Mouse (Mus musculus) regulatory T cell (primary cell): ENCODE results near the gene Gfod1.

ENCODE experiments used
- in situ Hi-C: fragments of 300-600 bp; cut with MboI, MseI; formaldehyde crosslinking; loops from one replicate; pipeline ENCODE4 v1.15.1; 2025; ENCODE audit warnings: high pct_unique_total_duplicates

The Gfod1 gene

DNA sequence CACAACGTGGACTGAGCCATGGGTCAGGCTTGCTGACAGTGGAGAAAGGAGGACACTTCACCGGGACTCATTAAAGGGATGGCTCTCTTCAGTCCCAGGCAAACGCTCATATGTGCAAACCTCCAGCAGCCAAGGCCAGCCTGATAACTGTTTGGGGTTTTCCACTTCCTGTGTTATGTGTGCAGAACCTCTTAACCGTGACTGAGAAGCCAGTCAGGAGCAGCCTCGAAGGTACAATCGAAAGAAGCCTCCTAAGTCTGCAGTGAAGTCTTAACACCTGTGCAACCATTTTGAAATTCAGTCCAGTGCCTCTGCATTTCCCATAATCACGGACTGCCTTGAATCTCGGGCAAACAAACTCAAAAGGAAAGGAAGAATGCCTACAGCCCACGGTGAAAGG is 3.1 kb downstream of the Gfod1 start:
- in situ Hi-C loops, result loop anchor here (5.0 kb wide), 1 partner anchor 66 kb away; the partner anchor contains the start of gene Sirt5

DNA sequence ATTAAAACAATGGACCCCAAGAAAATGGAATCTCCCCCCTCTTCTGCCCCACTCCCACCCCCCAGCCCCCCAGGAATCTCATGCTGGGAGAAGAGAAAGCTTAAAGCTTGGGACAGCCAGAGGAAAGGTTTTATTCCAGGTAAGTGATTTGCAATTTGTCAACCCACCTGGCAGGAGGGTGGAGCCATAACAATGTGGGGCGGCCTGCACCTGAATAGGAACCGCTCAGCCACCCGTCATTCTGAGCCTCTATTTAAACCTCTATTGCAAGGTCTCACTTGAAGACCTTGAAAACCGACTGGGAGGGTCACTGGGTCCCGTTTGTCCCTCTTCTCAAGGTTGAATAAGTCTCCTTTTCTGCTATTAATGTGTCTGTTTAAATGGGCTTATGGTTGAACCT is 3.6 kb downstream of the Gfod1 start:
- in situ Hi-C loops, result loop anchor here (5.0 kb wide), 1 partner anchor 67 kb away; the partner anchor contains the start of gene Sirt5

DNA sequence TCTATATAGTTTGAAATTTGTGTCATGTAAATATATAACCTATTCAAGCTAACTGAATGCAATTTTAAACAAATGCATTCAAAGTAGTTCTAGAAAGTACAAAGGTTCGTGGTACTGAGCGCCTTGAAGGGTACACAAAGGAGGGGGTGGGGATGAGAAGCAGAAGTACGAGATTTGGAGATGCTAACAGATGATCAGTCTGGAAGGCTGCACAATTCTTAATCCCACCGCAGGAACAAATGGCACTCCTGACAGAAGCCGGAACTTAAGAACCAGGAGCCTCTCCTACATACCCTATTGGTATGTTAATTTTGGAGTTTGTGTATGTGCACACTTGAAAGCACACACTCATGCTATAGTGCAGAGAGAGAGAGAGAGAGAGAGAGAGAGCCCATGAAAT is 4.8 kb downstream of the Gfod1 start:
- in situ Hi-C loops, result loop anchor here (5.0 to 10.0 kb wide), 2 partner anchors 47 to 64 kb away; no protein-coding TSS in a partner anchor

DNA sequence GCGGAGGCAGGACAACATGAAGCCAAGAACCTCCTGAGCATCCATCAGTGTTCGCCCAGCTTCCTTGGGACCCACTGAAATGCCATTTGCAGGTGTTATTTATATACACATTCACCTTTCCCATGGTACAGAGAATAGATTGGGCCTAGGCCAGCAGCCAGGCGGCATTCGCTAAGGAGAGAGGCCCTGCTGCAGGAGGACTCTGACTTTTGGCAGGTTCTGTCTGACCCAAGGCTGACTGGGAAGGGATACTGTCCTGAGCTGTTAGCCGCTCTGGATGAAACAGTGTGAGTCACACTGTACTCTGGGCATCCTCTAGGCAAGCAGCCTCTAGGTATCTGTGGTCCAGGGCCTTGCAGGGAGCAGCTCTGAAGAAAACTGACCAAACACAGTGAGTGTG is 6.4 kb downstream of the Gfod1 start:
- in situ Hi-C loops, result loop anchor here (5.0 to 10.0 kb wide), 2 partner anchors 45 to 63 kb away; no protein-coding TSS in a partner anchor

DNA sequence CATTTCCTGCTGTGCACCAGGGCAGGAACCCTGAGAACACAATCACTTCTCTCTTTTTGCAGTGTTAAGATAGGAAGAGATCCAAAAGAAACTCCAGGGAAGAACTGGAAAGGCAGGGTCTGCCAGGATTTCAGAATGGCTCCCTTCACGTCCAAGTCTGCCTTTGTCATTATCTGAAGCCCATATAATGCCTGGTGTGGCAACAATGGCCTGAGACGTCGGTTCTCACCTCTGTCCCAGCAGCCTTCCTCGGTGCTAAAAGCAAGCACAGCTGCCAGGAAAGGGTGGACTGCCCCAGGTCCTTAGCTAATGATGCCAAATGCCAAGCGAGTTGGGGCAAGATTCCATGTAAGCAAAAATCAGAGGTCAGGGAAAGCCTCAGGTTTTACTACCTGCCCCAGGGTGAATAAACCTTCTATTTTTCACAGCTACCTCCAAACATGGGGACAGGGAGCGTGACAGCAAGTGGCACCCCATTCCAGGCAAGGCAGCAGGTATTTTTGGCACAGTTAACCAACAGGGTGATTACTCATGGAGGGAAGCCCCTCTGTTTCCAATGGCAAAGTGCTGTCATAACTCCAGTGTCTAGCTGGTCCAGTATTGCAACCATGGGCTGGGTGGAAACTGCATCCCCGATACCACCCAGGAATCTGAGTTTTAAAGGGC is 7.7 kb downstream of the Gfod1 start:
- in situ Hi-C loops, result loop anchor here (5.0 to 10.0 kb wide), 2 partner anchors 44 to 61 kb away; no protein-coding TSS in a partner anchor

DNA sequence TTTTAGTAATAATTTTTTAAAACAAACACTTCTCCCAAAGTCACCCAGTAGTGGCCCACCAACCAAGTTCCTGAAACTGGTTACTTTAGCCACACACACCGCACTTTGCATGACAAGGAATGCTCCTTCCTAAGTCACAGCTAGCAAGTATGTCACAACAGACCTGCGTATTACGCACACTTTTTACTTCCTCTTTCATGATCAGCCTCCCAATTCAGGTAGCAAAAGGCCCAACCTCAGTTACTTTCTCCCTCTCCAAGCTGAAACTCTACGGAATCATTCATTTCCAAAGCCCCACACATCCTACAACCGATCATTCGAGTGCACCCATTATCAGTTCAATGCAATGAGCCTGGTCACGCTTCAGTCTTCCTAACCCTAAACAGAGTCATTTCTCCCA is 8.3 kb downstream of the Gfod1 start:
- in situ Hi-C loops, result loop anchor here (5.0 to 10.0 kb wide), 2 partner anchors 43 to 61 kb away; no protein-coding TSS in a partner anchor

DNA sequence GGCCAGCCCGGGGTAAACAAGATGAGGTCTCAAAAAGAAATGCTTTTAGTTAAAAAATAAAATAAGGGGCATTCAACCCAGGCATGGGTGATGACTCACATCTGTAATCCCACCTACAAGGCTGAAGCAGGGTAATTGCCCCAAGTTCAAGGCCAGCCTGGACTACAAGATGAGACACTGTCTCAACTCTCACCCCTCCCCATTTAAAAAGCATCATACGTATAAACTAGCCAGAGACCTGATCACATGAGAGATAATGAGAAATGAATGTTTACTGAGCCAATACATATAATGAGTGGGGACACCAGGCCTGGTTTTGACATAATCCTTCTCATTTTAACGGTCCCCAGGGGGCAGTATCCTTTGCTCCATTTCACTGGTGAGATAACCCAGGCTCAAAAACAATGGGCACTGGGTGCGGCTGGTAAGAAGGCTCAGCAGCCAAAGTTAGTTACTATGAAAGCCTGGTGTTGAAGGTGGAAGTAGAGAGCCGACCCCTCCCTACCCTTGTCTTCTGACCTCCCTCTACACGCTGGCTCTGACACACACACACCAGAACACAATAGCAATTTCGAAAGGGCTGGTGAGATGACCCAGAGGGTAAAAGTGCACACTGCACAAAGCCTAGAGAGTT is 8.9 kb downstream of the Gfod1 start:
- in situ Hi-C loops, result loop anchor here (5.0 to 10.0 kb wide), 2 partner anchors 43 to 60 kb away; no protein-coding TSS in a partner anchor

DNA sequence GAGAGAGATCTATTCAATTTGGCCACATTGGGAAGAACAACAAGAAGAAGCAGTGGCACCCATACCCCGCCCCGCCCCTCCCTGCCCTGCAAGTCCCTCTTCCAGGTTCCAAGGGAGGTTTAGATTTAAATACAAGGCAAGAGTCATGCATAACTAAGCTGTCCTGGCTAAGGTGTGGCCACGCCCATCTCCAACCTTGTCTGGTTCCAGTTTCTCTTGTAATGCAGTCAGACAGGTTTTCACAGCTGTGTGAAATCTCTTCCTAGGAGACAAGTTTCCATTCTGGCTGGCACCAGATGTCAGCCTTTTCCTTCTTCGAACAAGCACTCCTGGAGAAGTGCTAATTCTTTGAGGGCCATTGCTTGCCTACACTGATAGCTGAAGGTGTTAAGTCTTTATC is 11.1 kb downstream of the Gfod1 start:
- in situ Hi-C loops, result loop anchor here (10.0 kb wide), 1 partner anchor 58 kb away; no protein-coding TSS in a partner anchor

DNA sequence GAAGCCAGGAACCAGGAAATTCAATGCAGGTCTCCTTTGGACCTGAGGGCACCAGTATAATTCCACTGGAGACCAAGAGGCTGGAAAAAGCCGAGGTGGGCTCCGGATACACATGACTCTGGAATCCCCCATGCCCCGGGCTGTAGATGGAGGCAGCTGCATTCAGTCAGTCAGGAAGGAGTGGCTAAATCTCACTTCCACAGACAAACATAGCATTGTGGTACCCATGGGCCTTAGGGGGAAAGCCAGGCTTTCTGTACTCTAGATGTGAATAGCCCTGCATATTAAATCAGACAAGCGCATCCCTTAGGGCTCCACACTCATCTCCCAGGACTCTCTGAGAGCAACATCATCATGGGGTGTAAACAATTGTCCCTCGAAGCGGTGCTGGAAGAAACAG is 14.9 kb downstream of the Gfod1 start:
- in situ Hi-C loops, result no loop called here

DNA sequence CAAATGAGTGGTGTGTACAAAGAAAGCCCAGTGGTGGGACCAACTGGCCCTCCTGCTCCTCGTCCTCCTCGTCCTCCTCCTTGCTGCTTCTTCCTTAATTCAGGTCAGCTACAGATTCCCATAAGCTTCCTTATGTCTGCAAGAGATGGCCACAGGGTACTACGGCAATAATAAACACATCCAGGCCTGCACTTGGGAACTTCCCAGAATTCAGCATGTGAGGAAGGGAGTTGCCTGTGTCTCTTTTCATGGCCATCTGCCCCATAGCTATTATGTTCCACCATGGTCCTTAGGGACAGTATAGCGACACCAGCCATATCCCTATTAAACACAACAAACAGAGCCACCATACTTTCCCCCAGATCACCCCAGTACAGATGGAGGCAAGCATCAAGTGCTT is 15.5 kb downstream of the Gfod1 start:
- in situ Hi-C loops, result no loop called here

DNA sequence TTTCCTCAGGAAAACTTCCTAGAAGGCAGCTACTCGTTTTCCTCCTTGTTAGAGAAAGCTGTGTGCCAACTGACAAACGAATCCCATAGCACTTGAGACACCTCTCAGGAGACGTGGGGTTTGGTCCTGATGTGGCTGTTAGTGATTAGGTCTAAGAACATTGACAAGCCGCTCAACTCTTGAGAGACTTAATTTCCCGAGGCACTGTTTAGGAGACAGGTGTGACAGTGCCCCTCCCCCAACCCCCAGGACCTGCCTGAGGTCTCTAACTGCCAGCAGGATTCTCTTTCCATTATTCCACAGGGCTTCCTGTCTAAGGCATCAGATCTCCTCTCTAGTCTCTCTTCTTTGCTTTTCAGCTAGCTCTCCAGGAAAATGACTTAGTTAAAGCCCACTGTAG is 15.9 kb downstream of the Gfod1 start:
- in situ Hi-C loops, result no loop called here

DNA sequence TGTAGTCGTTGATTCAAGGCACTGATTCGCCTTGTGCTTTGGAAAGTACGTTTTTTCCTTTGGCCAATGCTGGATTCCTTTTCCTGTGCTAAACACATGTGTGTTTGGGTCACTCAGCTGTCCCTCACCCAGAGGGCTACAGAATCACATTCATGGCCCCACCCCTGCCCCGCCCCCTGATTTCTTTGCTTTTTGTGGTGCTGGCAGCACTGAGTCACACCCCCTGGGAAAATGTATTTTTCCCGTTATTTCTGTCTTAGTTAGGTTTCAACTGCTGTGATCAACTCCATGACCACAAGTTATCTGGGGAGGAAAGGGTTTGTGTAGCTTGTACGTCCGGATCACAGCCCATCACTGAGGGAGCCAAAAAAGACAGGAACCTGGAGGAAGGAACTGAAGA is 17.1 kb downstream of the Gfod1 start:
- in situ Hi-C loops, result no loop called here

DNA sequence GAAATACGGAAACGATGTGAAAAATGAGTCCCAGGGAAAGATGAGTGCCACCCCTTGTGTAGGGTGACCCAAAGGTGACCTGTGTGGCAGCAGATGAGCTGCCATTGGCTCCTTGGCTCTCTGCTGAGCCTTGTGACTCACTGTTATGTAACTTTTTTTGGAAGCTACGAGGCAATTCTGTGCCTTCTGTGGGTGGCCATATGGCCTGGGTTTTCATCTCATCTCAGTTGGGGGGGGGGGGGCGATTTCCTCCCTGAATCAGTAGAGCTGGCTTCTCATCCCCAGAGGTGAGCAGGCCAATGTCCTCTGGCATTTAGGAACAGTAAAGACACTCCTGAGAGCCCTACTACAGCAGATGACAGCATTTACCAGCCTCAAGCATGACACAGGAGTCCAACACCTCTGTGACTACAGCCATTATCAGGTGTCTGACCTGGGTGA is 19.2 kb downstream of the Gfod1 start:
- in situ Hi-C loops, result no loop called here

DNA sequence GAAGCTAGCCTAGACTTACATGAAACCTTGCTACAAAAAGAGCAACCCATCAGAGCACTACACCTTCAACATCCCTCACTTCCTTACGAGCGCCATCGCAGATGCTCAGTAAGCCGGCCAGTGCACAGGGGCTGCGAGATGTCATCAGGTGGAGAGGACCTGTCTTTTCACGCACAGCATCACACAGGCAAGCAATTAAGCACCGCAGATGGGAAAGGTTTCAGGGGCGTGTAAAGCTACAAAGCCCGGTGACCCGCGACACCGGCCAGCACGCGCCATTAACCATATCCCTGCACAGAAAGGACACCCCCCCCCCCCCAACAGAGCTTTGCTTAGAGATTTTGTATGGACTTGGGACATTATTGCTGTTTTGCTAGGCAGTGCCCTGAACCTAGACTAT is 30.1 kb downstream of the Gfod1 start:
- in situ Hi-C loops, result no loop called here

DNA sequence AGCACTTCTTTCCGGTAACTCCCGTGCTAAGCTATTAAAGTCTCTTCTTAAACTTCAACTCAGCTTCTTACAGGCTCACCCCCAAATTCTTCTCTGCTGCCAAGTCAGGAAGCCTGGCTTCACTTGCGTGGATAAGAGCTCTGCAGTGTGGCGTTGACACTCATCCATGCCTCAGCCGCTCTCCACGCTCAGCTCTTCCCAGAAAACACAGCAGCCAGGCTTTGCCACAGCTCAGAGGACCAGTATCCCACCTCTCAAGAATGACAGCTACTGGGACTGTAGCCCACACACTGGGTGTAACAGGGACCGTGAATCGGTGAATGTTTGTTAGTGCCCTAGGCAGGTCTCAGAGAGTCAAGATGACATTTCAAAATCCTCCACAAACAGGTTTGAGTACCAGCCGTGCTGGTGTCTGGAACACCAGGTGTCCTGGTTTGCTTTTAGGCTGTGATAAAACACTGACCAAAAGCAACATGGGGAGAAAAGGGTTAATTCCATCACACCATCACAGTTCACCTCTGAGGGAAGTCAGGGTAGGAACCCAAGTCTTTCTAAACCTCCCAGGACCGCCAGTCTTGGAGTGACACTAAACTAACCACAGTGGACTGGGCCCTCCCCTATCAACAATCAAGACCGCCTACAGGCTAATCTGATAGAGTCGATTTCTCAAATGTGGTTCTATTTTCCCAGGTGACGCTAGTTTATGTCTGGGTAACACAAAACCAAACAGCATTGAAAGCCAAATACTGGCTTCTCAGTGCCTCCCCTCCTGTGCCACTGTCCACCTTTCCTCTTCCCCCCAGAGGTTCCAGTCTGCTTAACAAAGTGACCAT is 31.5 kb downstream of the Gfod1 start:
- in situ Hi-C loops, result no loop called here

DNA sequence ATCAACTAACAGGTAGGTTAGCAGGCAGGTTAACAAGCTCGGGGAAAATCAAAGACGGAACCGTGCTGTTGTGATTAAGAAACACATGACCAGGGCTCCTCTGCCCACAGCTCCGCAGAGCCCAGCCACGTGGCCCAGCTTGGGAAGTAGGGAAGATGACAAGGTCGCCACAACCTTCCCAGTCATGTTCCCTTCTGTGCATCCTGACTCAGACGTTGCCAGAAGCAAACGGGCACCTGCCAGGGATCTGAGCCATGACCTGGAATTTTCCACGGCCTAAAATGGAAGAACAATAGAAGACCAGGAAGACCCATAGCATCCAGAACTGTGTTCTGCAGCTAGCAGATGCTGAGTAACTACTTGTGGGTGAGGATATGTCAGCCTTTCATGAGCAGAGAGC is 32.5 kb downstream of the Gfod1 start:
- in situ Hi-C loops, result no loop called here

DNA sequence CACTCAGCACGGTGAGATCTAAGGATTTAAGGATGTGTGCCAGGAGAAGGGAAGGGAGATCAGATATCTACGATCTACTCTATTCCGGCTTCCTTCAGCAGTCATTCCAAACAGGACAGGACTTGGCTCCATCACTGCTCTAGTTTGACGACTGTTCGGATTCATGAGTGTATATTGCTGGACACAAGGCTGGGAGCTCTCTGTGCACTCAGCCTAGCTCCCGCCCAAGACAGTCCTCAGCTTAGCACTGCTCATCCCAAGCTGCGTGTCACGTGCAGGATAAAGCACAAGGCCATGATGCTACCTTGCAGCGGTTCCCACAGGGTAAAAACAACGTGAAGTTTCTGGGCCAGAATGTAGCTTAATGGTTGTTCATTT is 33.8 kb downstream of the Gfod1 start:
- in situ Hi-C loops, result no loop called here

DNA sequence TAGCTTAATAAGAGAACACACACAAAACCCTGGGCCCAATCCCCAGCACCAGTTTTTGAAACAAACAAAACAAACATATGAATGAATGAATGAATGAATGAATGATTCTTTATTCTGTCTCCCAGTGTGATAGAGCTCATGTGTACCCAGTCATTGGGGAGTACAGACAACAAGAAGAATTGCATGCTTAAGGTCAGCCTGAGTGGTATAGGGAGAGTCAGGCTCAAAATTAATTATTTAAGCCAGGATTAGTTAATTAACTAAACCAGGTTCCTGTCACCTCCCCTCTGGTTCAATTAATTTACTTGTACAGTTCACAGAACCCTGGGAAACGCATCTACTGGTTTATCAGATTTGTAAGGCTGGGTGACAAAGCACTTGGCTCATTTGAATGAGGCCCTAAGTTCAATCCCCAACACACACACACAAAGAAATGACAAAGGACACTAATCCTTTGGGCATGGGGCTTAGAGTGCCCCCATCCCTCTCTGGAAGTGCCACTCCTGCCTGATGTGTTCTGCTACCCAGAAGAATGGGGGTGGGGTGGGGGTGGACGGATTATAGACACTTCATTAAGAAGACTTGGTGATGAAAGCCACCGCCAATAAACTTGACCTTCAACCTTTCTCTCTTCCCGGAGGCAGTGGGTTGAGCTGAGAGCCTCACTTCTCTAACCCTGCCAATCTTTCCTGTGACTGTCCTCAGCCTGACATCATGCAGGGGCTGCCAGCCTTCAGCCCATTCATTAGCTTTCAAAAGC is 34.3 kb downstream of the Gfod1 start:
- in situ Hi-C loops, result no loop called here

DNA sequence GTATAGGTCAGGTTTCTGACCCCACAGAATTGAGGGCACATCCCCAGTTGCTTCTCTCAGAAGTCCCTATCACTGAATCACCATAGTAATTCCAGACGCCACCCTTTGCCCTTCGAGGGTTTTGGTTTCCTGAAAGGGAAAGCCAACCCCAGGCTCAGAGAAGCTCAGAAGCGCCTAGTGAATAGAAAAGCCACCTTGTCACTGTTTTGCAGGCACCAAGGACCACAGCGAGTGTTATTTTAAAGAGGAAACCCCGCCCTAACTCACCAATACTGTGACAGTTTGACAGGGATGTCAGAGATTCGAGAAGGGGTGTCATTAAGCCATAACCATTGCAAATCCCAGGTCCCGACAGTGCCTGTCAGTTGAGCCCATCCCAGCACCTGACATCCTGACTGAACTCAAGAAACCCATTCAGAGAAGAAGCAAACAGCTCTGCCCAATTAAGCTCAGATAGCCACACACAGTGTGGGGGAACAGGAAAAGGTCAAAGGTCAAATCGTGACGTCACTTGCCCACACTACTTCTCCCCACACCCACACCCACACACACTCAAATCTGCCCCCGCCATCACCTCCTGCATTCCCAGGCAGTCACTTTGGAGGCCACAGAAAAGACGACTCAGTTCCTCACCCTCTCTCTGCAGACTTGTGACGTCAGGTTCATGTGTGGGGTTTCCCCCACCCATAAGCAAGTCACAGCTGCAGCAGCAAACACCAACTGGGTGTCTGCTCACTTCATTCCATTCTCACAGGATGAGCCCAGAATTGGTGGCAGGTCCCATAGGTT is 35.2 kb downstream of the Gfod1 start:
- in situ Hi-C loops, result no loop called here

DNA sequence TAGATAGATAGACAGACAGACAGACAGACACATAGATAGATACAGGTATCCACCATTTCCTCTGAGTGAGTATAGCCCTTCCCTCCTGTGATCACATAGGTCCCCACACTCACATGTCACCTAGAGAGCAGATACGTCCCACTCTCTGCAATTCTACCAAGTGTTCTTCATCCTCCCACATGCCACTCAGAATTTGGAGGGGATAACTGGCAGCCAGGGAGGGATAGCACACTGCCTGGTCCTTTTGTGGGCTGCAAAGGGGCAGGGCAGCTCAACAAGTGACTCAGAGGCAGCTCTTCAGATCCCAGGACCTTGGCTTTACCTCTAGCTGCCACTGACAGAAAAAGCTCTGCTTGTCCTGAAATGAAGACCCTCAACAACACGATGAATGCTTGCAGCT is 36.1 kb downstream of the Gfod1 start:
- in situ Hi-C loops, result no loop called here

DNA sequence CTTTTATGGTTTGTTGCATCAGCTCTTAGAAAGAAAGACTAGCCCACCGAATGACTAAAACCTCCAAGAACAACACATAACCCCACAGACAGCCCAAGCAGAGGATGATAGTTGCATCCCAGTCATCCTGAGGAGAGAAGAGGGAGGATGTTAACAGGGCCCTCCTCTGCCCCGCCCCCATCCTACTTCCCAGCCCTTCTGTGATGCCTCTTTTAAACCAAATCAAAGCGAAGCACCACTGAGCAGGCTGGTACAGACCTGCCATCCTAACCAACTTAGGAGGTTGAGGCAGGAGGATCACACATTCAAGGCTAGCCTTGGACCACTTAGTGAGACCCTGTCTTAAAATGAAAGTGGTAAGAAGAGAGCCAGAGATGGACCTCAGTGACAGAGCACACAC is 36.8 kb downstream of the Gfod1 start:
- in situ Hi-C loops, result no loop called here
